Mouse (Mus musculus) ZHBTc4 (cell line): ENCODE measurements around the gene Slc7a1.

ENCODE experiments used
- DNase-seq: peaks from one replicate; pipeline ENCODE4 v3.0.0-alpha.2; 2011; ENCODE audit warnings: low read depth, low spot score

Slc7a1 gene

GRCm38 (mm10) chr5:148399660-148400443, at the start of gene Slc7a1:
Gene Slc7a1 (minus strand): TSS chr5:148399904.
- peak; percentile 95 for DNase-seq

DNA sequence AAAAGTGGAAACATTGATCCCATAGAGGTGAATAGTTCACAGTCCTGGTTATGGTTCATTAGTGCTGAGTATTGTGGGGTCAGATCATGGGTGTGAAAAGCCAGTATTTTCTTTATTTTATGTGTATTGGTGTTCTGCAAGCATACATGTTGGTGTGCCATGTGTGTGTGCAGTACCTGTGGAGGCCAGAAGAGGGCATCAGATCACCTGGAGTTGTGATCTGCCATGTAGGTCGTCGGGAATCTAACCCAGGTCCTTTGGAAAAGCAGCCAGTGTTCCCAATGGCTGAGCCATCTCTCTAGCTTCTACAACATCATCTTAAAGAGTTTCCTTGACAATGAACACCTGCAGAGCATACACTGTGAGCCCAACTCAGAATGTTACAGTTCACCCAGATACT, 45.3 kb upstream of the Slc7a1 start:
- DNase-seq = peak; percentile 66

DNA sequence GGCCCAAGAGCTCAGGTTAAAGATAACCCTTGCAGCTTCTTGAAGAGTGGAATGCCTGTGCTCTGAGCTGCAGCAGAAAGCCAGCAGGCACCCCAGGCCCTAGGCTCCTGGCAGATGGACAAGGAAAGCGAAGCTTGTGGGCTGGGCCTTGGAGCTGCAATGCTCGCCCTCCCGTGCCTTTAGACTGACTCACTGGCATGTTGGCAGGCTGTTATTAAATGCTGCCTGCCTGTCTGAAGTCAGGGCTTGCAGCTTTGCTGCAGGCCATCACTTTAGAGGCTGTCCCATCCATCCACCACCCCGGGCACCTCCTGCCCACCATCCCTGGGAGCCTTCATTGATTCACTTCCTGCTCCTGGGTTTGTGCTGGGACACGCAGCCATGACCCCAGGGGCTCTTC, 44.0 kb upstream of the Slc7a1 start:
- DNase-seq = no peak

DNA sequence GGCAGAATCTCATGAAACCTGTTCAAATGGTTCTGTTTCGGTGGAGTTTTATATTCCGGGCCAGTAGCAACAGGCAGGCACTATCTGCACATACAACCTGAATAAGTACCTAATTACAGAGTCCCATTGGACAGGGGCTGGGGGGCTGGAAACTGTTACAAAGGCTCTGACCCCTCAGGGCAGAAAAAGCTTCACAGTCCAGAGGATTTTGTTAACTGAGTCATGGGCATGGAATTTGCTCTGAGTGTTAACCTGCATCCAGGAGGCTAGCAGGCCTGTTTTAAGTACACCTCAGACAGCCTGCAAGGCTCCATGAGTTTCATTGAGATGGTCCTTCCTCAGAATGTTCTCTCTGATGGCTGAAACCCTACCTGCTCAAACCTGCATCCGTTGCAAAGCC, 36.0 kb upstream of the Slc7a1 start:
- no peak for DNase-seq

DNA sequence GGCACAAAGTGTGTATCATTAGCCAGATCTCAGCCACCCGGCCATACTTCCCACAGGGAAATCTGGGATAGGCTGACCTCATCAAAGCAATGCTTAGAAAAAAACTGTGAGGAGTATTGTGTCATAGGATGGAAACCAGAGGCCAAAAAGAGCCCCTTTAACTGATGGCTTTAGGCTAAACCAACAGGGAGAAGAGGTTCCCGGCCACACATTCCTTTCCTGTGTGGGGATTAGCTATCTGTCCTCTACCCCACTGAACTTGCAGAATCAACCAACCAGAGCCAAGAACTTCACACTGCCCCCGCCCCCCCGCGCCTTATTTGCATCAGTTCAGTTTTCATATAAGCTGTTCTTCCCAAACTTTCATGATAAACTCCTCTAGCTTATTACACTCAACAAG, 32.4 kb upstream of the Slc7a1 start:
- no peak for DNase-seq

- no peak for DNase-seq
Measured at GRCm38 (mm10) chr5:148428846-148429245, 29.1 kb upstream of the Slc7a1 start.

DNA sequence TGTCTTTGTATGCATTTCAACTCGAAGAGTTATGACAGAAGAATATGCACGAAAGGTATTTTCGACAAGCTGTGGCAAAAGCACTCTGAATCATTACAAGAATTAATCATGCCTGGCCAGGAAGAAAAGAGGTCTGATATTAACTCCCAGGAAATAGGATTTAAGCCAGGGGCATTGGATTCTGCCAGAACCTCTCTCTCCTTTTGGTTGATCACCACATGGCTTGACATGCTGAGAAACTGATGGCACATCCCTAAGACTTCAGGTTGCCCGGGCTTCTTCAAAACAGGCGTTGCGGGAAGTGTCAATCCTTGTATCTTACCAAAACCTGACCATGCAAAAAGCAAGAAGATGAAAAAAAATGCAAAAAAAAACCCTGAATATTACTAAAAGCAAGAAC, 25.4 kb upstream of the Slc7a1 start:
- no peak for DNase-seq

GRCm38 (mm10) chr5:148421326-148421725, 21.6 kb upstream of the Slc7a1 start:
- no peak for DNase-seq

GRCm38 (mm10) chr5:148419112-148419526, 19.4 kb upstream of the Slc7a1 start:
- DNase-seq = no peak

- DNase-seq = peak; percentile 39
Measured at GRCm38 (mm10) chr5:148418436-148418835, 18.7 kb upstream of the Slc7a1 start.

GRCm38 (mm10) chr5:148417756-148418155, 18.1 kb upstream of the Slc7a1 start:
- DNase-seq = peak; percentile 72

DNA sequence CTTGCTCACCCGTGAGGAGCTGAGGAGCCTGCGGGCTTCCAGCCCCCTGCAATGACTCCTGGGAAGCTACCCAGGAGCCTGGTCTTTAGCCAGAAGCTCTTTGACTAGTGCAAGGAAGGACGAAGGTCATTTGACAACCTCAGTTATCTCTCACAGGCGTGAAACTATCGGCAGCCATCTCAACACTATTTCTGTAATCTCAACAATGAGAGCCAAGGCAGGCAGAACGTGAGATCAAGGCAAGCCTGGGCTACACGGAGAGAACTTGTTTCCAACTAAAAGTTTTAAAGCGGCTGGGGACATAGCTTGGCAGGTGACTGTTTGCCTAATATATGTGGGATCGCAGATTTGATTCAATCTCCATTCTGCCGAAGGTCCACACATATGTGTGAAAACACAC, 16.8 kb upstream of the Slc7a1 start:
- no peak for DNase-seq

DNA sequence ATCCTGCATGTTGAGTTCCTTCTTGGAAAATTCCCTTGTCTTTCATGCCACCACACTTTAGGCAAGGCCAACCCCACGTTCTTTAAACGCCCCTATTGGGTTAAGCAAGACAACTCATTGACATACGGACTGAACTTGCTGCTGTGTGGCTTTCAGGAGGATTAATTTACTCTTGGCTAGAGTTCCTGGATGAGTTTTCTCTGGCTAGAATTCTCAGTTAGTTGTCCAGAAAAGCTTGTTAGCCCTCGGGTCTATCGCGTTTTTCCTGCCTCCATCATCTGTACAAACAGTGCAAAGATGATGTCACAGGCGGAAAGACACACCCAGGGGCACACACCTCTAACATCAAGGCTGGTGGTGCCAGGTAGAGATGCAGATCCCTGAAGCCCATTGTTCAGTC, 14.5 kb upstream of the Slc7a1 start:
- DNase-seq = no peak

DNA sequence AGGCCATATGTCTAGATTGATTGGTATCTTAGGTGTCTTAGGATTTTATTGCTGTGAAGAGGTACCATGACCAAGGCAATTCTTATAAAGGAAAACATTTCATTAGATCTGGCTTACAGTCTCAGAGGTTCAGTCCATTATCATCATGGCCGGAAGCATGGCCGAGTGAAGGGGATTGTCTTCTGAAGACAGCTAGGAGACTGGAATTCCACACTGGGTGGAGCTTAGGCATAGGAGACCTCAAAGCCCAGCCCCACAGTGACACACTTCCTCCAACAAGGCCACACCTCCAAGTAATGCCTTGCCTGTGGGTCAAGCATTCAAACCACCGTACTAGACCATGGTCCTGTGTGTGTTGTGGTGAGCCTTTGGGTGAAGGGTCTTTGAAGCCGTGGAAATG, 12.8 kb upstream of the Slc7a1 start:
- no peak for DNase-seq

DNA sequence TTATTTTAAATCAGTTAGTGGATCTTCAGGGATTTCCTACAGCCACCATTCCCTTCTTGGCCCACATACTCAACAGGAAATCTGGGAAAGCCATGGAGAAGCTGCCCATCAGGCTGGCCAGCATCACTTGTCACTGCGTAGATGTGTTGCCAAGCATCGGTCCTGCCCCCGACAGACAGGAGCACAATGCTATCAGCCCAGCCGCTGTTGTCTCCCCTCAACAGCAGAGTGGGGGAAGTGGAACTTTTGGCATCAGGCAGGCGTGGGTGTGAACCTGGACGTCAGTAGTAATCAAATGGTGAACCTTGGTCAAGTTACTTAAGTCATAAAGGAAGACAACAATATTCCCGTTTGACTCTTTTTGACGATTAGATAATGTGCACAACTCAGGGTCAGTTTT, 9.8 kb upstream of the Slc7a1 start:
- no peak for DNase-seq

DNA sequence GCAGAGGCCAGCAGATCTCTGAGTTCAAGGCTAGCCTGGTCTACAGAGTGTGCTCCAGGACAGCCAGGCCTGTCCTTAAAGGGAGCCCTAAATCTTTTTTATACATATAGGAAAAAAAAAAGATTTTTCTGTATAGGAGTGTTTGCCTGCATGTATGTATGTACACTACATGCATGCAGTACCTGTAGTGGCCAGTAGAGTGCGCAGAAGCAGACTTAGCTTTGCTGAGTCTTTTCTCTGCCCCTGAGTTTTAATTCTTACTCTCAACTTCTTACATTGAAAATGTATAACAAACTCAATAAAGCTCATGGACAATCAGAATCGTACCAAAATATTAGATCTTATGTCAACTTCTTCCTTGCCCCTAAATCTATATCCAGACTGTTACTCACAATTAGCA, 7.2 kb upstream of the Slc7a1 start:
- DNase-seq = peak; percentile 77

- DNase-seq = no peak
Measured at GRCm38 (mm10) chr5:148404548-148404947, 4.8 kb upstream of the Slc7a1 start.

DNA sequence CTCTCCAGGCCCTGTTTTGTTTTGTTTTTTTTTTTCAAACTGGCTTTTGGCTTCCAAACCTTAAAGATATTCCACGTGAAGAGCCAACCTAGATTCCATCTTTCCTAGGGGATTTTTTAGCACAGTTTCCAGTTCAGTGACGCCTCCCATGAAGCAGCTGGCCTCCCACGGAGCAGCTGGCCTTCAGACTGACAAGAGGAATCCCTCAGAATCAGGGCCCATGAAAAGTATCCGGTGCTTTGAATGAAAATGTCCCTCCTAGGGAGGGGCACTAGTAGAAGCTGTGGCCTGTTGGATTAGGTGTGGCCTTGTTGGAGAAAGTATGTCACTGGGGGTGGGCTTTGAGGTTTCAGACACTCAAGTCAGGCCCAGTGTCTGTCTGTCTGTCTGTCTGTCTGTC, 2.9 kb upstream of the Slc7a1 start:
- DNase-seq = peak; percentile 32

DNA sequence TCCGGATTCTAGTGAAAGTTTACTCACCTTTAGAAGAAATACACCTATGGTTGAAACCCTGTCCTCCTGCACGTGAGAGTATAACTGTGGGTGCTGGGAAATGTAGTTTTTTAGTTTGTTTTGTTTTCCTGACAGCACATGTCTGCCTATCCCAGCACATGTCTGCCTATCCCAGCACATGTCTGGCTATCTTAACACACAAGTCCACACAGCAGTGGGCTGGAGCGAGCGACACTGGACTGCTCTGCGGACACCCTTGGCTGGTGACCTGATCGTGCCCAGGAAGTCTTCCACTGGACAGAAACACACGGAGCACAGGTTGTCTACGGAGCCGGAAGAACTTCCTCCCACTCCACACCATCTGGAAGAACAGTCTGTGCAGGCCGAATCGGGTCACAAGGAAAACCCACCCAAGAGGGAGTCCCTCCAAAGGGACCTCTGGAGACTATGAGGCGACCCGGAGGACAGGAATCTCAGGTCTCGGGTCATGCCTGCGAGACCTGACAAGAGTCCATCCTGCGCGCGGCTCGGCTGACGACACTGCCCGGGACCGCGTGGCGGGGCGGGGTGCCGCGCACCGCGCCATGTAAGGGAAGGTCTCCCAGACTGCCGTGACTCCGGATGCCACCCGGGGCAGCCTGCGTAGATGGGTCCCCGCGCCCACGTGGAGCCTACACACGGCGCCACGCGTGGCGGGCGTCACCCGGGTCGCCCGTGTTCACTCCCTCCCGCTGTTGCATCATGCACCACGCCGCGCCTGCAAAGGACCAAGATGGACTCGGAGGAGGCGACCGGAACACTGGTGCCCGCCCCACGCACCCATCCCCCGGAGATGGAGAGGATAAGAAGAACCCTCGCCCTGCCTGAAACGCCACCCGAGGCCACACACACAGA, 691 bp downstream of the Slc7a1 start:
- DNase-seq = peak; percentile 63

- no peak for DNase-seq
Measured at GRCm38 (mm10) chr5:148398451-148398765, 1.3 kb downstream of the Slc7a1 start.

- peak; percentile 45 for DNase-seq
Measured at GRCm38 (mm10) chr5:148397911-148398310, 1.8 kb downstream of the Slc7a1 start.

DNA sequence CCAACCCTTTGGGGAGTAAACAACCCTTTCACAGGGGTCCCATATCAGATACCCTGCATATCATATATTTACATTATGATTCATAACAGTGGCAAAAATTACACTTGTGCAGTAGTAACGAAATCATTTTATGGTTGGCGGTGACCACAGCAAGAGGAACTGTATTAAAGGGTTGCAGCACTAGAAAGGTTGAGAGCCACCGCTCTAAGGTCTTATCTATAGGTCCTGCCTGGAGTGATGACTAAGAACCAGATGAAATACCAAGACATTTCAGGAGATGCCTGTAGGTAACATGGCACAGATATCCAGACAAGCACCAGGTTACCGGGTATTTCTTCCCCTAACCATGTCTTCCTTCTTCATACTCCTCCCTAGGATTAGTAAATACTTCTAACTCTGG, 2.3 kb downstream of the Slc7a1 start:
- DNase-seq = no peak

DNA sequence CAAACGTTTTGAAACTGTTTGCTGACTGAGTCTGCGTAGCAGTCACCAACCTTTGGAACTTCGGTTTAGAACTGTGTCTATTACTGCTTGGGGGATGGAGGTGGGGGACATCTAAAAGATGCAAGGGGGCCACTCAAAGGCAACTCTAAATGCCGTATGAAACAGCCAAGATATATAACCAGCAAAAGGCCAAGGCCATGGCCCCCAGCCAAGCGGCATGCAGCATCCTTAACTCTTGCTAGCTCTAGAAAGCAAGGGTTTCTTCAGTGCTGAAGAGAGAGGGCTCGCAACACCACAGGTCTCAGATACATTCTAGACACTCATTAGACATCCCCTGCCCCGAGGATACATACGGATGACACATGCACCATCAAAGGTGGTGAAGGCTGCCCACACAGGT, 6.4 kb downstream of the Slc7a1 start:
- no peak for DNase-seq
